Mouse (Mus musculus) C2C12 (cell line): ENCODE data around the gene Hadh.

ENCODE experiments used
- CEBPB ChIP-seq: IDR thresholded peaks from one replicate; pipeline ENCODE4 v1.6.1; 2011; ENCODE audit warnings: low read depth, mild to moderate bottlenecking, control low read depth, moderate library complexity
- CTCF ChIP-seq: IDR thresholded peaks from one replicate; pipeline ENCODE4 v1.5.1; 2011; ENCODE audit not compliant: control insufficient read depth, insufficient read depth, insufficient read length
- MAX ChIP-seq: IDR thresholded peaks from one replicate; pipeline ENCODE4 v1.6.1; 2011; ENCODE audit warnings: mild to moderate bottlenecking, control low read depth
- MYOG ChIP-seq: IDR thresholded peaks from one replicate; pipeline ENCODE4 v1.6.1; 2011; ENCODE audit not compliant: control insufficient read depth, insufficient read length; ENCODE audit errors: extremely low read depth
- USF1 ChIP-seq: IDR thresholded peaks from one replicate; pipeline ENCODE4 v1.6.1; 2011; ENCODE audit warnings: low read depth, mild to moderate bottlenecking, control low read depth, moderate library complexity

GRCm38 (mm10) chr3:131254991-131255390 lies 16.9 kb downstream of the Hadh start:
- TF ChIP-seq CTCF (no peak), CEBPB (no peak), MYOG (no peak), USF1 (no peak), MAX (no peak)
